Mouse (Mus musculus) liver, embryonic 11.5 days (tissue): ENCODE data around the gene Tbc1d16. TPM values are rescaled to one million over a fixed set of nuclear protein-coding genes. Genes with fewer than 3 reads are reported as not detected.
A peak's percentile ranks its signal among the peaks of the same experiment; 100 is the strongest.

Experiments
- ATAC-seq: fragments of 200-750 bp; cut with Nextera tagmentation; replicated peaks from 2 replicates; pipeline ENCODE4 v1.8.0; 2017; ENCODE audit warnings: moderate number of reproducible peaks, mild to moderate bottlenecking, moderate TSS enrichment, moderate library complexity; ENCODE audit not compliant: low FRiP score
- DNase-seq: peaks from one replicate; pipeline ENCODE4 v3.0.0-alpha.2; 2017; ENCODE audit warnings: low spot score
- H3K27ac ChIP-seq: fragments of 300-500 bp; sonication (generic); 2 replicates; pipeline ENCODE4 v1.5.1; 2014; ENCODE audit warnings: mild to moderate bottlenecking, low read depth, low read length, control low read depth
- H3K27me3 ChIP-seq: fragments of 300-500 bp; sonication (generic); replicated peaks from 2 replicates; pipeline ENCODE4 v1.6.1; 2014; ENCODE audit warnings: low read length, mixed read lengths; ENCODE audit not compliant: control insufficient read depth, insufficient read depth
- H3K36me3 ChIP-seq: fragments of 300-500 bp; sonication (generic); 2 replicates; pipeline ENCODE4 v1.6.1; 2014; ENCODE audit warnings: mild to moderate bottlenecking, low read length, moderate library complexity, mixed read lengths; ENCODE audit not compliant: control insufficient read depth, insufficient read depth
- H3K4me1 ChIP-seq: fragments of 300-500 bp; sonication (generic); replicated peaks from 2 replicates; pipeline ENCODE4 v1.6.1; 2014; ENCODE audit warnings: low read length, mixed read lengths; ENCODE audit not compliant: control insufficient read depth, insufficient read depth
- H3K4me2 ChIP-seq: fragments of 300-500 bp; sonication (generic); 2 replicates; pipeline ENCODE4 v1.6.1; 2014; ENCODE audit warnings: mild to moderate bottlenecking, control low read depth, moderate library complexity
- H3K4me3 ChIP-seq: fragments of 300-500 bp; sonication (generic); 2 replicates; pipeline ENCODE4 v1.5.1; 2014; ENCODE audit warnings: low read depth, low read length, control low read depth
- H3K9ac ChIP-seq: fragments of 300-500 bp; sonication (generic); 2 replicates; pipeline ENCODE4 v1.6.1; 2014; ENCODE audit warnings: low read depth, low read length, control low read depth
- H3K9me3 ChIP-seq: fragments of 300-500 bp; sonication (generic); 2 replicates; pipeline ENCODE4 v1.6.1; 2016; ENCODE audit warnings: low read length, inconsistent platforms, mixed read lengths; ENCODE audit not compliant: control insufficient read depth
- WGBS: fragments of 180-500 bp; shearing (Covaris S2); extraction: QIAGEN DNeasy Blood & Tissue Kit; methylation state at CpG from one replicate; pipeline ENCODE4 v1.1.7; 2014; 5-methylcytosine and 5-hydroxymethylcytosine counted together
- polyA plus RNA-seq: library from polyadenylated mRNA; unstranded; fragments of >200 nt; fragmentation: Nextera tagmentation; extraction: Ambion mirVana; gene quantifications from 2 replicates; pipeline ENCODE4 v1.2.1, GENCODE M21; 2014

Gene Tbc1d16
- polyA plus RNA-seq, 1 experiment from 2014 or later, result 3.6 TPM

- Histone ChIP-seq H3K36me3 (no peaks in the 10 kb centered on the region), H3K27me3 (peaks cover 11% of the 10 kb centered on the region), H3K9me3 (no peaks in the 10 kb centered on the region), H3K4me1 (peaks cover 16% of the 10 kb centered on the region), H3K4me3 (peak overlapping the region; percentile 65), H3K27ac (no peak overlapping the region), H3K4me2 (peak overlapping the region; percentile 96), H3K9ac (peak overlapping the region; percentile 69)
- ATAC-seq, result no peak; the same call in 1 of the 2 replicates
- WGBS, result 6% methylated on average over 12 of the region's 12 CpGs
- no peak for DNase-seq
Observed at GRCm38 (mm10) chr11:119227591-119227990, 708 bp downstream of the Tbc1d16 start.

DNA sequence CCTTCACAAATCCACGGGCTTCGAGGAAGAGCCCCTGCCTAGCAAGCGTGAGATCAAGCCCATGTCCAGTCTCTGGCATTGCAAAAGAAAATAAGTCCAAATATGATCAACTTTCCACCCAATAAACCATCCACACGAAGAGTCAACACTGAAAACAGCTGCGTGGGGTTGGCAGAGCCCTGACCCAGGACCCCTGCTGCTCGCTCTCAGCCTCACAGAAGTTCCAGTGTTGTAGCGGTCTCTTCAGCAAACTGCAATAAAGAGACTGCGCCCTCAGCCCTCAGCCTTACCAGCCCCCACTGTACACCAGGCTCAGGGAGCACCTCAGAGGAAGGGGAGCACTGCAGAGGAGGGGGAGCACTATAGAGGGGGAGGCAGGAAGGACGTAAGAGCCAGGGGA, 2.7 kb downstream of the Tbc1d16 start:
- H3K9me3 ChIP-seq, result no peaks in the 10 kb centered on the region
- H3K27me3 ChIP-seq, result peaks cover 11% of the 10 kb centered on the region
- ATAC-seq (no peak), DNase-seq (no peak)
- WGBS, result 78% methylated on average over 9 of the region's 9 CpGs
- H3K36me3 ChIP-seq, result no peaks in the 10 kb centered on the region
- no peak overlapping the region for H3K4me2 ChIP-seq
- H3K4me1 ChIP-seq, result peaks cover 17% of the 10 kb centered on the region
- no peak overlapping the region for H3K27ac ChIP-seq
- H3K4me3 ChIP-seq, result no peak overlapping the region
- no peak overlapping the region for H3K9ac ChIP-seq

GRCm38 (mm10) chr11:119224926-119225325, 3.4 kb downstream of the Tbc1d16 start:
- H3K4me2 ChIP-seq, result no peak overlapping the region
- peaks cover 6% of the 10 kb centered on the region for H3K27me3 ChIP-seq
- ATAC-seq (no peak), DNase-seq (no peak)
- H3K9ac ChIP-seq, result no peak overlapping the region
- WGBS, result 92% methylated on average over 6 of the region's 6 CpGs
- peaks cover 22% of the 10 kb centered on the region for H3K4me1 ChIP-seq
- no peak overlapping the region for H3K27ac ChIP-seq
- H3K9me3 ChIP-seq, result no peaks in the 10 kb centered on the region
- H3K4me3 ChIP-seq, result no peak overlapping the region
- H3K36me3 ChIP-seq, result no peaks in the 10 kb centered on the region

GRCm38 (mm10) chr11:119223124-119223890, 5.0 kb downstream of the Tbc1d16 start:
- 82% methylated on average over 20 of the region's 20 CpGs for WGBS
- no peak overlapping the region for H3K27ac ChIP-seq
- no peak overlapping the region for H3K4me3 ChIP-seq
- no peaks in the 10 kb centered on the region for H3K9me3 ChIP-seq
- H3K4me1 ChIP-seq, result peaks cover 18% of the 10 kb centered on the region
- ATAC-seq, result no peak
- H3K9ac ChIP-seq, result no peak overlapping the region
- no peak for DNase-seq
- no peaks in the 10 kb centered on the region for H3K36me3 ChIP-seq
- no peak overlapping the region for H3K4me2 ChIP-seq
- no peaks in the 10 kb centered on the region for H3K27me3 ChIP-seq

- H3K27ac ChIP-seq, result no peak overlapping the region
- 59% methylated on average over 10 of the region's 11 CpGs for WGBS
- H3K4me1 ChIP-seq, result peaks cover 13% of the 10 kb centered on the region
- no peak overlapping the region for H3K9ac ChIP-seq
- no peak overlapping the region for H3K4me3 ChIP-seq
- DNase-seq (no peak), ATAC-seq (no peak)
- H3K9me3 ChIP-seq, result no peaks in the 10 kb centered on the region
- no peaks in the 10 kb centered on the region for H3K27me3 ChIP-seq
- no peak overlapping the region for H3K4me2 ChIP-seq
- H3K36me3 ChIP-seq, result no peaks in the 10 kb centered on the region
Observed at GRCm38 (mm10) chr11:119221812-119222510, 6.3 kb downstream of the Tbc1d16 start.

DNA sequence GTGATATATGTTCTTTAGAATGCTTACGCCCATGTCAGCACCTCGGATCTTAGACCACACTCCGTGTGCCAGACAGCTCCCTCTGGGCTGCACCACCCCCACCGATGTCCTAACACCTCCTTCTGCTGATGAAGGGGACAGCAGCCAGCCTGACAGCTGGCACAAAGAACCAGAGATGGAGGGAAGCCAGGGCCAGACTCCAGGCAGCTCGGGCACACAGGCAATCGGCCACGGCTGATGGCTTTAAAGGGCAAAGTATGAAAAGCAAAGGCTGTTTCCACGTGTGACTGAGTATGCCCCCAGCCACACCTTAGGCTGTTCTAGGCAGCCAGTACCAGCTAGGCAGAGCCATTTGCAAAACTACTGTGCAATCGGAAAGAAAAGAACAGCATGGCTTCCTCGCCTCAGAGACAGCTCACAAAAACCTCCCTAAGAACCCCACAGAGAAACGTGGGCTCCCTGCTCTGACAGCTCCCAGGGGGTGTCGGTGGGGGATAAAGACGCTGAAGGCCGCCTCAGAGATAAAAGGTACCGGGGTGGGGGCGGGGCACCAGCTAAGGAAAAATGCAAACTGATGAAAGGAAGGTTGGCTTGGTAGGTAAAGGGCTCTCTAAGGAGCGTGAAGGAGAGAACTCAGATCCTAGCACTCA, 8.4 kb downstream of the Tbc1d16 start:
- Histone ChIP-seq H3K4me3 (no peak overlapping the region), H3K36me3 (no peaks in the 10 kb centered on the region), H3K9me3 (no peaks in the 10 kb centered on the region), H3K9ac (no peak overlapping the region), H3K4me1 (peaks cover 27% of the 10 kb centered on the region), H3K27me3 (no peaks in the 10 kb centered on the region), H3K4me2 (no peak overlapping the region), H3K27ac (no peak overlapping the region)
- WGBS, result 35% methylated on average over 17 of the region's 17 CpGs
- no peak for DNase-seq
- no peak for ATAC-seq

DNA sequence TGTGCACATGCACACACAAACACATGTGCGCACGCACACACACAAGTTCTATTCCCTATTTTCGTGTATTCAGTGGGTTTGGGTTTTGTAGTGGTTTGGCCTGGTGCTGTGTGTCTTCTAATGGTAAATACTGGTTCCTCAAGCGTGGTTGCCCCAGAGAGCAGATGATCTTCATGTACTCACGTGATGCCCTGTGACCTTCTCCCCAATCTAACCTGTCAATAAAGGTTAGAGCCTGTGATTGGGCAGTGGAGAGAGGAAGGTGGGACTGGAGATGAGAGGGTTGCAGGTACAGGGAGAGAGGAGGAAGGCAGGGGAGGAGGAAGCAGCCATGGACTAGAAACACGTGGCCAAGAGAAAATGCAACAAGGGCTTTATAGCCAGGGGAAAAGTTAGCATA, 10.4 kb downstream of the Tbc1d16 start:
- Histone ChIP-seq H3K4me3 (no peak overlapping the region), H3K4me1 (peaks cover 33% of the 10 kb centered on the region), H3K27ac (no peak overlapping the region), H3K27me3 (no peaks in the 10 kb centered on the region), H3K36me3 (no peaks in the 10 kb centered on the region), H3K9ac (no peak overlapping the region), H3K4me2 (no peak overlapping the region), H3K9me3 (no peaks in the 10 kb centered on the region)
- no peak for ATAC-seq
- DNase-seq, result no peak
- 82% methylated on average over 6 of the region's 6 CpGs for WGBS

DNA sequence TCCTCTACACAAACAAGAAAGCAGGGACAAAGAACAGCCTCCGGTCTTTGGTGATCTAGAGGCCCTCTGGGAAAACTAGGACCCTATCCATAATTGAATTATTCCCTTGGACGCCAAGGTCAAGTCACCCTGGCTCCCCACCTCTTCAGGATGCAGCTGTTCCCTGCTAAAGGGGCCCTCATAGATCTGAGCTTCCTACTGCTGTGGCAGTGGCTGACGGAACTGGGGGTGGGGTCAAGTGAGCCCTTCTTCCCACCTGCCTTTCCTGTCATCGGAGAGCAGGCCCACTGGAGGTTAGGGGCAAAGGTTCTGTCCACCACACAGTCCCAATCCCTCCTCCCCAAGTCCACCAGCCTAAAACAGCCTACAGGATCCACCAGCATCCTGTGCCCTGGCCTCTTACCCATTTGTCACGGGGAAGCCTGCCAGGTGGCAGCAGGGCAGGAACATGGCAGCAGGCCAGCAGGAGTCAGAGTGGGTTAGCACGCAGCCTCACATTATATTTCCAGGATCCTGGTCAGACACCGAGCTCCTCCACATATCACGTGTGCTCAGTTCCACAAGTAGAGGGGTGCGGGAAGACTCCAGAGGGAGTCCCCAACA, 12.3 kb downstream of the Tbc1d16 start:
- Histone ChIP-seq H3K4me3 (peak overlapping the region; percentile 37; the same call in 1 of the 2 replicates), H3K36me3 (no peaks in the 10 kb centered on the region), H3K4me1 (peaks cover 33% of the 10 kb centered on the region), H3K9ac (peak overlapping the region; percentile 50; the same call in 1 of the 2 replicates), H3K27ac (peak overlapping the region; percentile 72), H3K9me3 (no peaks in the 10 kb centered on the region), H3K27me3 (no peaks in the 10 kb centered on the region), H3K4me2 (peak overlapping the region; percentile 52)
- ATAC-seq (peak; percentile 30), DNase-seq (no peak)
- 52% methylated on average over 9 of the region's 9 CpGs for WGBS
